Mouse (Mus musculus) CH12.LX (cell line): Measurements from ENCODE around the gene Zc3h18.

Source experiments
- CHD2 ChIP-seq: IDR thresholded peaks from 2 replicates; pipeline ENCODE4 v1.6.1; 2011; ENCODE audit warnings: low read length, improper control_type of control experiment
- CTCF ChIP-seq, 2 experiments: IDR thresholded peaks in 1 of 2; conservative IDR thresholded peaks in 1 of 2; 2 replicates each; pipeline ENCODE4 v1.5.1; 2011 to 2012; ENCODE audit warnings: low read depth in 2 of 2, low read length in 2 of 2, improper control_type of control experiment in 1 of 2, inconsistent platforms in 1 of 2, mild to moderate bottlenecking in 1 of 2, moderate library complexity in 1 of 2
- GABPA ChIP-seq: IDR thresholded peaks from 2 replicates; pipeline ENCODE4 v1.6.1; 2012; ENCODE audit warnings: low read depth, low read length, improper control_type of control experiment, inconsistent platforms; ENCODE audit not compliant: insufficient replicate concordance
- HCFC1 ChIP-seq: IDR thresholded peaks from 2 replicates; pipeline ENCODE4 v1.6.1; 2012; ENCODE audit warnings: low read depth, mild to moderate bottlenecking, inconsistent platforms, low read length, improper control_type of control experiment
- MYC ChIP-seq: IDR thresholded peaks from 2 replicates; pipeline ENCODE4 v1.6.1; 2011; ENCODE audit warnings: low read depth, mild to moderate bottlenecking, improper control_type of control experiment, low read length
- POLR2A ChIP-seq: IDR thresholded peaks from 2 replicates; pipeline ENCODE4 v1.6.1; 2011; ENCODE audit warnings: low read depth, mild to moderate bottlenecking, improper control_type of control experiment, low read length
- SMC3 ChIP-seq: IDR thresholded peaks from 2 replicates; pipeline ENCODE4 v1.6.1; 2011; ENCODE audit warnings: low read depth, low read length, improper control_type of control experiment
- TCF12 ChIP-seq: IDR thresholded peaks from 2 replicates; pipeline ENCODE4 v1.6.1; 2014; ENCODE audit warnings: low read depth, mild to moderate bottlenecking, inconsistent platforms, low read length, improper control_type of control experiment

- TF ChIP-seq SMC3 (no peak), POLR2A (no peak), HCFC1 (no peak), MYC (no peak), CTCF (conservative IDR thresholded peaks at IDR 0.05 in 1 of 2, IDR thresholded peaks at IDR 0.05 in 1 of 2; ENCODE audit: low read depth in 2 of 2, low read length in 2 of 2) (no peak), CHD2 (no peak), TCF12 (no peak), GABPA (no peak)
These were observed 19.2 kb upstream of the Zc3h18 start for GRCm38 (mm10) chr8:122357202-122357601.
